Mouse (Mus musculus): ENCODE data around the gene Slc45a2. TPM values are rescaled to one million over a fixed set of nuclear protein-coding genes. Genes with fewer than 3 reads are reported as not detected.

The Slc45a2 gene
- total RNA-seq, 4 experiments from 2014 or later, result not detected

DNA sequence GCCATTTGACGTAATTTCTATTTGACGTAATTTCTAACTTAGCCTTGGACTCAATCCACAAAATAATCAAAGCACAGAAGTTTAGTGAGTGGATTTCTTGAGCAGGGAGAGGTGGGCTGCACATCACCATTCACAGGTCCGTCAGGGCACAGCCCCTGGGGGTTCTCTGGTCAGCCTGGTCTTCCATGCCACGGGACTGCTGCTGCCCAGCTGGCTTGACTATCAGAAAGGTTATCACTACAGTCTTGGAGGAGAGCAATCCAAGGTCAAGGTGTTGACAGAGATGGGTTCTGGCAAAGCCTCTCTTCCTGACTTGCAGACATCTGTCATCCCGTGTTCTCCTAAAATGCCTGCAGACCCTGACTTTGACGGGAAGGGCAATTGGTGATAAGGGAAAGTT, 4.1 kb downstream of the Slc45a2 start:
- no peak for DNase-seq

DNA sequence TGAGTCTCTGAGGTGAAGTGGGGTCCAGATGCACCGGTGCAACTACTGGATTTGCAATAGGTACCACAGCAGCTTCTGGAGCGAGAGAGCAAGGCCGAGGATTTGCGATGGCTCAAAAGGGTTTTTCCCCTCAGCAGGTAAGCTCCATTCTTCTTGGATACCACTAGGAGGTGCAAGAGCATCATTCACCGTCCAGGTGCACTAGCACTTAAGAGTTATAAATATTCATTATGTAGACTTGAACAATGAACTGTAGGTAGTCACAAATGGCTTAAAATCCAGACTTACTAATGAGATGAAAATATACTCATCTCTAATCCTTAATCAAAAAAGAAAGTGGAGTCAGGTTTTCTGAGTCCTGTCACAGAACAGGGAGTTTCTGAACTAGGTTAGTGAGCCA, 8.2 kb downstream of the Slc45a2 start:
- DNase-seq, result no peak

DNA sequence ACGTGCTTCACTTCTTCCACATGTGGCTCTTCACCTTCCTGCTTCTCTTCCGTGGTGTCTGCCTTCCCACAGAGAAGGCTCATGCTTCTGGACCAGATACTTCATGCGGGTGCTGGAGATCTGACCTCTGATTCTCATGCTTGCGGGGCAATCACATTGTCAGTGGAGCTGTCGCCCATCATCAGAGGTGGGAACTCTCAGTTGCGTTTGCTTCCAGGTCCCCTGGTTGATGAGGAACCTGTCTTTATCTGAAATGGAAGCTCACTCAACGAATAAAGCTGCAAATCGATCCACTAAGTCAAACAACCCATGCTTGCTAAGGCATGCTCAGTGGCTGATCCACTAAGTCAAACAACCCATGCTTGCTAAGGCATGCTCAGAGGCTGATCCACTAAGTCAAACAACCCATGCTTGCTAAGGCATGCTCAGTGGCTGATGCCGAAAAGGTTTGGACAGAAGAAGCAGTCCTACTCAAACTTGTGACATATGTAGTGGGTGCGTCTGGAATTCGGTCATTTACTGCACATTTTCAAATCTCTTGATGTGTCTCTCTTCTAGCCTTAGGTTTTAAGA, 10.5 kb downstream of the Slc45a2 start:
- DNase-seq, result no peak

DNA sequence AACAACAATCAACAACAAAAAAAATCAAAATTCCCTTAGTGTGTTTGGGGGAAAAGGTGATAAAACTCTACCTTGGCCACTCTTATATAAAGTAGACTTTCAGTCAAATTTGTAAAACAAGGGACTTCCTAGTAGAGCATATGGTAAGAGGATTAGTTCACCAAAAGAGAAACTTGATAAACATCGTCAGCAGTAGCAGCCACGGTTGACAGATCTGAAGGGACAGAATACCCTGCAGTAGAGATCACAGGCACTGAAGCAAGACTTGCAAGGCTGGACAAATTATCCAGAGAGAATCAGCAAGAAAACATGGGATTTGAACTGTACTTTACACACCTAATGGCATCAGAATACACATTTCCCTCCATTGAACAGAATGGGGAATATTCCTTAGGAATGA, 14.4 kb downstream of the Slc45a2 start:
- DNase-seq, result no peak

DNA sequence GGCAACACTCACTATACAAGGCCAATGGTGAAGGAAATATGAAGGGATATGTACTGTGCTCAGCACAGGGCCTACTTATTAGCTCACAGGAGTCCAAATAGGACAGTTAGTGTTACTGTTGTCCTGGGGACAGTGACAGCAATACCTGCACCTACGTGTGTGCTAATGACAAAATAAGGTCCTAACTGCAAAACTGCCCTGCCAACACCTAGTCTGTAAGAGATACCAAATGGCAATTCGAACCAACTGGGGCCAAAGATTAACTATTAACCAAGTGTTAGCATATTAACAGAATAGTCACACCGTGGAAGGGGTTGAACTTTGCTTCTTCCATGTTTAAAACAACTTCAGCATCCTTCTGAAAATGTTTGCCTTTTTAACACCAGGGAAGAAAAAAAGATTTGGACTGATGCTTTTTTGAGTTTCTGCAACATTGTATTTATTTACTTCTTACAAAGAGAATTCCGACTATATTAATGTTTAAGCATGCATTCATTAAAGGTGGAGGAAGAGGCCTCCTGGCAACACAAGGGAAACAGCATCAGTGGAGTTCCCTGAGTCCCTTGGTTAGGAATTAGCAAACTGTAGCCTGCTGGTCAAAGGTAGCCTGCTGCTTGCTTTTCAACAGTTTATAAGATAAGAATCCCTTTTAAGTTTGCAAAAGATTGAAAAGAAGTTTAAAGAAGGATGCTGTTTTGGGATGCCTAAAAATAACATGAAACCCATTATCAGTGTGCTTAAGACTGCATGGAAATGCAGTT, 26.5 kb downstream of the Slc45a2 start:
- no peak for DNase-seq

DNA sequence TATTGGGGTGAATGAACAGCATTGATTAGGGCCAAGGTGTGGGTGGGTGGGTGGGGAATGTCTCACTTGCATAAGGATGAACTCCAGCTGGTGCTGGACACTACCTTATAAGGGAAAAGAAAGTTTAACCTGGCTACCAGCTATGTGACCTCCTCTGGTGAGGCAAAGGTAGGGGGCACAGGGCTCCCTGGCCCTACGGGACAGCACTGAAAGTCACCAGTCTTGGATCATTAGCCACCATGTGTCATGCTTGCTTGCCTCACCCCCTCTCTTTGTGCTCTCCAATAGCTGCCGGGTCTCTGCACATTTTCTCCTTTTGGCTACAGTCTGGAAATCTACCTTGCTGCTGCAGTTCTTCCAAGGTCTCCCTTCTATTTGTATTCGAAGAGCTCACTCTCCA, 29.7 kb downstream of the Slc45a2 start:
- DNase-seq, result no peak

DNA sequence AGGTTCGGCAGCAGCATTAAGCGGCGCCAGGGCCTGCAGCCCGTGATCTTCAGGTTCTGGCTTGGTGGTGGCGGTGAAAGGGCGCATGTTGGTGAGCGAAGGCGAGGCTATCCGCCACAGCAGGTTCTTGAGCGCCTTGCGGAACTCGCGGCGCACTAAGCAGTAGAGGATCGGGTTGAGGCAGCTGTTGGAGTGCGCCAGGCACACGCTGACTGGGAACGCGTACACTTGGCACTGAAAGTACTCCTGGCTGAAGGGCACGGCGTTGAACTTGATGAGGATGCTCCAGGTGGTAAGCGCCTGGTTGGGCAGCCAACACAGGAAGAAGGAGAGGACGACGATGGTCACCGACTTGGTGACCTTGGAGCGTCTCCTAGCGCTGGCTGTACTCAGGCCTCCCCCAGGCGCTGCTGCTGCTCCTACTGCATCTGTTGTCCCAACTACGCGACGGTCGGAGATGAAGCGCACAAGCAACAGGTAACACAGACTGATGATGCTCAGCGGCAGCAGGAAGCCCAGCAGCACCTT, 35.5 kb downstream of the Slc45a2 start:
- DNase-seq, result no peak

DNA sequence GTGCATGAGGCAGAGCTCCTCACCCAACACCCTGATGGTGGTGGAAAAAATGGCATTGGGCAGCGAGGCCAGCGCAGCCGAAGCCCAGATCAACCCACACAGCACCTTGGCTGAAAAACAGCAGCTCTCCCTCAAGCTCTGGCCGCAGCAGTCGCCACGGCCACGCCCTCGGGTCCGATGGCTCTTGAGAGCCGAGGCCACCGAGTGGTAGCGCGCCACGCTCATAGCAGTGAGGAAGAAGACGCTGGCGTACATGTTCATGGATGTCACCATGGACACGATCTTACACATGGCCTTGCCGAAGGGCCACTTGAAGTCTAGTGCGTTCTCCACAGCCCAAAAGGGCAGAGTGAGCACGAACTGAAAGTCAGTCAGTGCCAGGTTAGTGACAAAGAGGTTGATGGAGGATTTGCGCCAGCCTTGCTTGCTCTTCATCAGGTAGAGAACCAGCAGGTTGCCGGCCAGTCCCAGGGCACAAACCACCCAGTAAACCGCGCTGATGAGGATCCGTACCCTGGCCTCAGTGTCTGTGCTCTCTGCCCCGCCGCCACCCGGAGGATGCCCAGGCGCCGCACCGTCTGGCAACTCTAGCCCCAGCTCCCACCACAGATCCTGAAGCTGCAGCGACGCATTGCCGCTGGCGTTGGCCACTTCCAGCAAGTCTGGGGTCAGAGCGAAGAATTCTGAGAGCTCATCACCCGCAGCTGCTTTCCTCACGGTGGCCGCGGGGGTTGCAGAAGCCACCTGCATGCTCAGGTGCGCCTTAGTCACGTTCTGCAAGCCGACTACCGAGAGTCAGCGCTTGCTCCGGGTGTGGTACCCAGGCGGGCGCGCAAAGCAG, 36.2 kb downstream of the Slc45a2 start:
- DNase-seq, result no peak

DNA sequence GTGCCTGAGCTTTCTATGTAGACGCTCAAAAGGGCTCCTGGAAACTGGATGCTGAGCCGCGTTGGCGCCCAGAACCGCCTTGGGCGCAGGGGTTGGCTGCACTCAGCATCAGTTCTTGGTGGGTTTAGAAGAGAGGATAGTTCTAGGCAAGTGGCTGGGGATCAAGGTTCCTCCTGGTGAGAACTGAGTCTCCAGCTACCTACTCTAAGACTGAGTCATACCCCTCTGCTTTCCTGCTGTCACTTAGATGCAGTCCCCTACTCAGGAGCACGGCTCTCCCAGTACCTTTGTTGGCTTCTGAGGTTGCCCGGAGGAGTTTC, 36.8 kb downstream of the Slc45a2 start:
- no peak for DNase-seq

DNA sequence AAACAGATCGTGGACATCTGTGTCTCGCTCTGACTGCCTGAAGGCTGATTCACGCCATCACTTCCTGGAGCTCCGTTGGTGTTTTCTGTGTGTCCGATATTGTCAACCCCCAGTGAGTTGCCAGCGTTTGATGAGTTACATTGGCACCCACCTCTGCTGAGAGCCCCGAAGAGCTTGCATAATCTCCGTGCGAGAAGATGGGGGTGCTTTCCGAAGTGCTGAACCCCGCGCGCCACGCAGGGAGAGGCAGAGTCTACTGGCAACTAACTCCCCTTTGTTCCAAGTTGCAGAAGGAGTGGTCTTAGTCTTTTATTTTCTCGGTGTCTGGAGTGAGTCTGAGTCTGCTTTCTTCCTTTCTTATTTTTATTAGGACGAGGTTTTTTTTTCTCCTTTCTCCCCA, 37.2 kb downstream of the Slc45a2 start, which contains the start of gene Rxfp3:
Gene Rxfp3 (minus strand): TSS at position 281 of the 400 bp plus-strand sequence.
- DNase-seq, result no peak

DNA sequence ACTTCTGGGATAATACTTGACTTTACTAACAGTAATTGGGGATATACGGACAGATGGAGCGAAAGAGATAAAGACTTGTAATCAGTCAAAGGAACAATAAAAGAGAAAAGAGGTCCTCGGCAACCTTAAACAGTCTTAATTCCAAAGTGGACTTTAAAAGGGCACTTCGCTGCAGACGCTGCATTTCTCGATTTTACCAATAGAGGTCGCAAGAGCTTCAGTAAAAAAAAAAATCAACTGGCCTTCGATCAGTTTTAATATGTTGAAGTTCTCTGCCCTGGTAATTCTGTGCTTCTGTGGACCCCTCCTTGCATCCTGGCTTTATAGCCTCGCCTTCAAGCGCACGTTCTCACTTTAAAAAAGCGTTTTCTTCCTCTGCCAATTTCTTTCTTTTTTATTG, 38.0 kb downstream of the Slc45a2 start:
- no peak for DNase-seq

DNA sequence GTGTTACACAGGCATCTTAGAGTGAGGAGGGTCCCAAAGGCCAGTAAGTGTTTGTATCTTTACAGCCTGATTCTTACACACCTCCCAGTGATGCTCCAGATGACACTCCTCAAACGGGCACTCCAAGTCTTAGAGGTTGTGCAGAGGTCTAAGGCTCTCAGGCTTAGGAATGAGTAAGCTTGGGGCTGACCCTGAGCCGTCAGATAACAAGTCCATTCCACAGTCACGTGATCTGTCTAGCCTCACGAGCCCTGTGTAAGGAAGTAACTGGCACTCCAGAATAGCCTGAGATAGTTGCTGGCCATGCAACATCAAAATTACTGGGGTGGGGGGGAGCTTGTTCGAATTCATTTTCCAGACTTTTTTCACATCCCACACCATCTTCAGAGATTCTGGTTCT, 39.5 kb downstream of the Slc45a2 start:
- no peak for DNase-seq

DNA sequence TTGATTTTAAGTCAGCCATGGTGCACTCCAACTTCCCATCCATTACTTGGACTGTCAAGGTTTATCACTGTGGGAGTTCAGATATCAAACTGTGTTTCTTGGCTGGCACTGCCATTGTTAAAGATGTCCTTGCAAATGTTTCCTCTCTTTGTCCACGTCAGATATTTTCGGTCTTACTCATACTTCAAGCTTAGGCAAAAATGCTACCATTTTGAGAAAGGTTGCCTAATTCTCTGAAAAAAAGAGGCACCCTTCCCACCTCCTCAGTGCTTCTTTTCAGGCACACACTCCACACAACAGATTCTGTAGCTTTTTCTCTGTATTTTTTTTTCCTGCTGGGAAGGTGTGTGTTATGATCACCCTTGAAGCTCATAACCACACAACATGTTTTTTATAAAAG, 40.7 kb downstream of the Slc45a2 start:
- DNase-seq, result no peak

DNA sequence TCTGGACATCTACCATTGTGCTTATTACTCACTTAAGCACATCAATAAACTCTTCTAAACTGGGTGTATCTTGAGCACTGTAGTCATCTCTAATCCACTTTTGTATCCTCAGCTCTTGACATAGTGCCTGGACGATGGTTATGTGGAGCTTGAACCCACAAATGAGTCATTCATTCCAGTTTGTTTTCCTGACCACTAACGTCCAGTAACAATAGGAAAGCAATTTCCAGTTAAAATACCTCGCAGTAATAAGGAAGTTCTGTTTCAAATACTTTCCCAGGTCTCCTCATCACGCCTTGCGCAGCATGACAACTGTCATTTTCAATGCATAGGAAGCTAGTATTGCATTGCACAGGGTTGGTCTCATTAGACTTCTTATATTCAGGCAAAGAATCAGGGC, 42.3 kb downstream of the Slc45a2 start:
- DNase-seq, result no peak

DNA sequence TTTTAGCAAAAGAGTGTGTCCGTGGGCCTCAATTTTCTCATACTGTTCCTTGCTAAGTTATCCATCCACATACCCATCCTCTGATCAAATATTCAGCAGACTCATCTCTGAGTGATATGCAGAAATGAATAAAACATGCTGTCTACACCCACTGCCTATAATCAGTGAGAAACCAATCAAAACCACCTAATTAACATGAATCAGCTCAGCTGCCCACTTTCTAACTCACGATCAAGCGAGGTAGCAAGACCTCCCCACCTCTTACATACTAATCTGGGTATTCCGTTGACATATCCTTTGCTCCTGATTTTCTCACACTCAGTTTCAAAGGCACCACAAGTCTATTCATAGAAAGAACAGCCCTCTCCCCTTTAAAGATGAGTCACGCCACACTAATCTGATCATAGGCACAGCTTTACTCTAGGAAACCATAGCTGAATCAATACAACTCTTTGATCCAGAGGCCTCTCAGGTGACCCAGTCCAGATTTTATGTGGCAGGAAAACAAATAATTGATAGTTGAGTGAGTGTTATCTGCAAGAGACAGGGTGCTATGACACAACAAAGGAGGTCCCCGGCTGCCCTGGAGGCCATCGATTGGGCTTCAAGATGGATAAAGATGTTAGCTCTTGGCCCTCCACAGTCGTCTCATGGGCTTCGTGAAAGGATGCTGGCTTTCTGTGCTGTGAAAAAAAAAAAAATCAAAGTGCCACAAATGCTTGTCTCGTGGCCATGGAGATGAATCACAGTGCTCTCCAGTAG, 53.3 kb downstream of the Slc45a2 start:
- no peak for DNase-seq

DNA sequence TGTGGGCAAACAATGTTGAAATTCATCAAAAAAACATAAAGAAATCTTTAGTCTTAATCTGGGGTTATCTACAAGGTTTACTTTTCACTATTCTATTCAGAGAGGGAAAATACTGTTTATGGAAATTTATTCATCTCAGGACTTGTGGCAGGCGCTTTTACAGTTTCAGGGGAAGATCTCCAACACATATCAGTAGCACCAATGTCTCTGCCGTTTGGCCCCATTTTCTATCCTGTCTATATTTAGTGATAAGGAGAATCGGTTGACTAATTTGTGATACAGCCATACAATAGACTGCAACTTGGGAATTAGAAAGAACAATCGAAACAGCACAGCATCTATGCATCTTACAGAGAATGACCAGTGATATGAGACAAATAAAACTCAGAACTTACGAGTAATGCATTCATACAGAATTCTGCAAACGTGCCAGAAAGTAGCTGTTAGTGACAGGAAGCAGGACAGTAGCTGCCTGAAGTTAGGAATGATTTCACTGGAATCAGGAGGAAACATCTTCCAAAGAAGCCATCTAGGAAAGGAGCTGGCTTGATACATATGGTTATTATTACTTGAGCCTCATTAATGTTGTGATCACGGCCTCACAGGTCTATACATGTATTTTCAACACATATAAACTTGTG, 54.0 kb downstream of the Slc45a2 start:
- DNase-seq, result no peak

DNA sequence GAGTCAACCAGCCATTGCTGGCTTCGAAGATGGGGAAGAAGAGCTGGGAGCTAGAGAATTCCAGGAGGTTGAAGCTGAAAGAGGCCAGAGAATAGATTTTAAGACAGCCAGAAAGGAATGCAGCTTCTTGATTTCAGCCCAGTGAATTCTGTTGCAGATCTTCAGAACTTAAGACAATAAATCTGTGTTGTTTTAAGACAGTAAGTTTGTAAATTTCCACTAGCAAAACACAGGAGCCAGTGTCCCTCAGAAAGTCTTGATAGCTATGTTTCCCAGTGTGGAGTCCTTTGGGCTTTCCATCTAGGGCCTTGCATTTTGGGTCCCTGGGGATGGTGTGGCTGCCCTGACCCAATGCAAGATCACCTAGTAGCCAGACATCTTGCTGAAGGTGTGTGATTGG, 62.4 kb downstream of the Slc45a2 start:
- no peak for DNase-seq

DNA sequence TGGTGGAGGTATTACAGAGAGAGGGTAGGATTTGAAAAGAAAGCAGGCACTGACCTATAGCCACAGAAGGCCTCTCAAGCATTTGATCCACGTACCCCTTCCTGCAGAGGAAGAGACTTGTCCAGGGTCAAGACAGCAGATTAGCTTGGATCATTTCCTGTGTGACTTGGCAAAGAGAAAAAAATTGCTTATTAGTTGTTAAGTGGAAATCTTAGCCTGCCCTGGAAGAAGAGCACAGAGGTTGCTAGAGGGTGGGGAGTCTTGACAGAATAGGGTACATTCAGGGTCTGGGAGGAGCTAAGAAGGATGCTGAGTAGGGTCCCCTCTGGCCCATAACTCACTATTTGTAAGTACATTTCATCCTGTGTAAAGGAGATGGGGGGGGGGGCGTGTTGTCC, 63.6 kb downstream of the Slc45a2 start:
- DNase-seq, result no peak

DNA sequence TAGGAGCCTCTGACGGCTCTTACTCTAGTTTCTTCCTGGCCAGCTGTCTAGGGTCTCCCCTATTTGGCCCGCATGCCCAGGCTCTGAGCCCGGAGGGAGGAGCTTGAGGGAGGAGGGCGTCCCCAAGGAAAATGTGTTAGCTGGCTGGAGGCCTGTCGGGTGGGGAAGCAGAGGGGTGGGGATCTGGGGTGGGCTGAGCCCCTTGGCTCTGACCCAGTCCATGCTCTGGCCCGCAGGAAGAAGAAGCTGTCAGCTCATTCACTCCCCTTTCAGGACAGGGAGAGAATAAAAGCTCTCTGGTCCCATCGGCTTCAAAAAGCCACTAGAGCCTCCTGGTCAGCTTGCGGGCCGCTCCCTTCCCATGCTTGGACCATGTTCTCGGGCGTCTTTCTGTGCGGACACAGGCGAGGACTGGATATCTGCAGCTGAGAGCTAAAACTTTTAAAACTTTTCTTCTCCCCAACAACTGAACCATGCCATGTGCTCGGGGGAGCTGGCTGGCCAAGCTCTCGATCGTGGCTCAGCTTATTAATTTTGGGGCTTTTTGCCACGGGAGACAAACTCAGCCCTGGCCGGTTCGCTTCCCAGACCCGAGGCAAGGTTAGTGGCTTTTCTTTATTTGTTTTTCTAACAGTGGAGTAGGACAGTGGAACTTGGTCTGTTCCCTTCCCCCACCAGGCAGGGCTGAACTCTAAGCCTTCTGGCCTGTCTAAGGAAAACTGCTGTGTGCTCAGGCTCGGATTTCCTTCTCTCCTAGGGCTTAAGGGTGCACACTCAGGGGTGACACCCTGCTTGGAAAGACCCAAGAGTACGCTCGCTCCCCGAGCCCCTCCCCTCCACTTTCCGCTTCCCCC, 64.3 kb downstream of the Slc45a2 start, which contains the start of gene Adamts12:
Gene Adamts12 (plus strand): TSS at position 233 of the 854 bp plus-strand sequence.
- DNase-seq, result peak; percentile 33

DNA sequence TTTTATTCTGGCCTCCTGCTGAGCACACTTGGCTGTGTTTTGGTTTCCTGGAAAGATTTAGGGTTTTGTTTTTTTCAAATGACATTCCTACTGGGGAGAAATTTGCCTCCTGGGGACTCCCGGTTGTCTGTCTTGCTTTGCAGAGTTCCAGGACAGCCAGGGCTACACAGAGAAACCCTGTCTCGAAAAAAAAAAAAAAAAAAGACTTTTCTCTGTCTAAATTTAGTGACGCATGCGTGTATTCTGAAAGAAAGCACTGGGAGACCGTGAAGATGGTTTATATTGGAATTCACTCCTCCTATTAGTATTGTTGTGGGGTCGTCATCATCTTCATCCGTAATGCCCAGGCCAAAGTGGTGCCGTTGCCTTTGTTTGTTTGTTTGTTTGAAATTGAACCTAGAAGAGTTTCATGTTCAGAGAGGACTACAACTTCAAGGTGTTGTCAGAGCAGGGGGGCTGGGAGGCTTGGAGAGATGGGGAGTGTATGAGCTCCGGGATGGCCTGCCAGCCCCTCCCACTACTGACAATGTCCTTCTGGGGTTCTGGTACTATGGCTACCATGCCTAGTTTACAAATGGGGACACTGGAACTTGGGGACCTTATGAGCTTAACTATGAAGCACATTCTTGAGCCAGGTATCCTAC, 65.1 kb downstream of the Slc45a2 start:
- DNase-seq, result no peak

DNA sequence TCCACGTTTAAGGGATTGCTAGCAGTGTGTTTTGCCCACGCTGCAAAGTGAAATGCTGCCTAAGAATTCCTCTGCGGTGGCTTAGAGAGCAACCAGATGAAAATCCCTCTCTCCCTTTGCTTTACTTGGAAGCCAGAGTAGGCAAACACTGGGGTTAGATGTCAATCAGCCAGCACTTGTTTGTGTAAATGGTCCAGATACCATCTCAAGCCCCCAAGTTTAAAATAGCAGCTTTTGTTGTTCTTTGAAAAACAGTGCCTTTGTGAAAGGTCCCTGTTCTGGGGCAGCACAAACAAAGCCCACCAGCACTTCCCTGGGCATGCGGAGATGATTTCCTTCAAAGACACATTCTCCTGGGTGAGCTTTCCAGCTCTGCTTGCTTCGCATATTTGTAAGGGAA, 65.8 kb downstream of the Slc45a2 start:
- DNase-seq, result no peak
